Mouse (Mus musculus): ENCODE measurements around the gene Ube2o. TPM values are rescaled to one million over a fixed set of nuclear protein-coding genes. Genes with fewer than 3 reads are reported as not detected.

The Ube2o gene
- polyA plus RNA-seq (2011; ENCODE audit: insufficient read depth, insufficient read length, low read depth, missing spikeins) = 36.1 and 43.6 TPM in 2 replicates

DNA sequence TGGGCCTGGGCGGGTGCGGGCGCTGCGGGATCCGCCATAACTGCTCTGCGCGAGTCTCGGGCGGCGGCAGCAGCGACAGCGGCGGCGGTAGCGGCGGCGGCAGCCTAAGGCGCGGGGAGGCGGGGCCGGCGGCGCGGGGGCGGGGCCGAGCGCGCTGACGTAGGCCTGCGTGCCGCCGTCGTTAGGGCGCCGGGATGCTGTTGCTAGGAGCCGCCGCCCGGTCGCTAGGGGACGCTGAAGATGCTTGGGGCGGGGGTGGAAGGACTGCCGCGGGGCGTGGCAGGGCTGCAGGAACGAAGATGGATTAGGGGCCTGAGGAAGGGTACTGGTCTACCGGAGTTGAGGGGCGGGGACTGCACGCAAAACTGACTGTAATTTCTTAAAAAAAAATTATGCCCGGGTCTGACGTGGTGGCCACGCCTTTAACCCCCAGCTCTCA is at the start of gene Ube2o:
Ube2o (minus strand) TSS at position 72 of the 439 bp plus-strand sequence.
- no peaks in the 10 kb centered on the region for H3K36me3 ChIP-seq (ENCODE audit: control insufficient read depth, insufficient read depth, low read length, poor library complexity, severe bottlenecking)
- H3K4me3 ChIP-seq (ENCODE audit: low read depth, low read length) = peak within 1 kb of the TSS; percentile 99
- peaks cover 3% of the 10 kb centered on the region for H3K4me1 ChIP-seq (ENCODE audit: control insufficient read depth, insufficient read depth, low read length)
- H3K9me3 ChIP-seq (replicated peaks; ENCODE audit: control insufficient read depth, insufficient read depth, low read length, poor library complexity, severe bottlenecking) = no peaks in the 10 kb centered on the region
- H3K27ac ChIP-seq (ENCODE audit: insufficient read depth, low read length) = no peak within 1 kb of the TSS
- peak within 1 kb of the TSS; percentile 91 for H3K9ac ChIP-seq (ENCODE audit: low read depth, poor library complexity, severe bottlenecking)
- TF ChIP-seq CTCF (IDR thresholded peaks at IDR 0.05; ENCODE audit: low read depth, low read length) (peak; percentile 31), POLR2A (IDR thresholded peaks at IDR 0.05; ENCODE audit: insufficient read depth, low read length) (no peak)
- no peaks in the 10 kb centered on the region for H3K27me3 ChIP-seq (ENCODE audit: control insufficient read depth, insufficient read depth, low read length, poor library complexity, severe bottlenecking)

DNA sequence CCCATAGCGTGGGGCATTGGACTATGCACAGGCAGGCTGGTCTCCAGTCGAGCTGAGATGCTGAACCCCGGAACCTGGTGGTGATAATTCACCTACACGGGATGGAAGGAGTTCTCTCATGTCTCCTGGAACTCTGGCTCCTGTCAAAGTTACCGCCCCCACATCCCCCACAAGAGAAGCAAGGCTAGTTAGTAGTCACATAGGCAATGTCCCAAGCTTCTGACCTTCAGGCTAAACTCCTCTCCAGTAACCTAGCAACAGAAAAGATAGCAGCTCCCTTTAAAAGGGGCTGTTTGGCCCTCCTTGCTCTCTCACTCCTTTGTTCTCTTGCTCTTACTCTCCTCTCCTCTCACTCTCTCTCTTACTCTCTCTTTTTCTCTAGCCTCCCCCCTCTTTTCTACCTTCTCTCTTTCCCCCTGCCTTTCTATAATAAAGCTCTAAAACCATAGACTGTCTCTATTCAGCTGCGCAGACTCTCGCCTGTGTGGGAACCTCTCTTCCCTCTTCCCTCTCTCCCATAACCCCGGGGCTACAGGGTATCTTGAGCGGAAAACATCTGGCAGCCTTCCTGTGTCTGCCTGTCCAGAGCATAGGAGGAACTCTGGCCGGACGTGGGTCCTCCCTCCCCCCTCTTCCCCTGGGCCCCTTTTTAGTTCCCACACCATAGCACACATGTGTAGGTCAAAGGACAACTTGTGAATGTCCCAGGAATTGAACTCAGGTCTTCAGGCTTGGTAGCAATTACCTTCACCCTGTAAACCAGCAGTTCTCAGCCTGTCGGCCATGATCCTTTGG is 49.1 kb upstream of the Ube2o start:
- H3K9me3 ChIP-seq (replicated peaks; ENCODE audit: control insufficient read depth, insufficient read depth, low read length, poor library complexity, severe bottlenecking) = no peaks in the 10 kb centered on the region
- H3K27ac ChIP-seq (ENCODE audit: insufficient read depth, low read length) = no peak overlapping the region
- no peak overlapping the region for H3K4me3 ChIP-seq (ENCODE audit: low read depth, low read length)
- H3K27me3 ChIP-seq (ENCODE audit: control insufficient read depth, insufficient read depth, low read length, poor library complexity, severe bottlenecking) = no peaks in the 10 kb centered on the region
- TF ChIP-seq POLR2A (IDR thresholded peaks at IDR 0.05; ENCODE audit: insufficient read depth, low read length) (no peak), EP300 (IDR thresholded peaks at IDR 0.05; ENCODE audit: insufficient read depth, low read depth, low read length) (no peak), CTCF (IDR thresholded peaks at IDR 0.05; ENCODE audit: low read depth, low read length) (no peak)
- no peak overlapping the region for H3K9ac ChIP-seq (ENCODE audit: low read depth, poor library complexity, severe bottlenecking)
- peaks cover 4% of the 10 kb centered on the region for H3K4me1 ChIP-seq (ENCODE audit: control insufficient read depth, insufficient read depth, low read length)
- H3K36me3 ChIP-seq (ENCODE audit: control insufficient read depth, insufficient read depth, low read length, poor library complexity, severe bottlenecking) = no peaks in the 10 kb centered on the region

DNA sequence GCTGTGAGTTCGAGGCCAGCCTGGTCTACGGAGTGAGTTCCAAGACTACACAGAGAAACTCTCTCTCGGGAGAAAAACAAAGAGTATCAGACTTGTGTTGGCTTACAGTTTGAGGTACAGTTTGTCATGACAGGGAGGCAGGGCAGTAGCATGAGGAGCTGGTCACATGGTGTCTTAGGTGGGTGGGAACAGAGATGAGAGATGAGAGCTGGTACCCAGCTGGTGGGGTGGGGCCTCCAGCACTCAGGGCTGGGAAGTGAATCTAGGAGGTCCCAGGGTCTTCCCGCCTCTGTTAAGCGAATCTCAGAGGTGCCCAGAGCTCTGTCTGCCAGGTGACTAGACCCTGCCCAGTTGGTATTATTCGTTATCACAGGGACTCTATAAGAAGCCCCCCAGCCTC is 48.2 kb upstream of the Ube2o start:
- Histone ChIP-seq H3K36me3 (ENCODE audit: control insufficient read depth, insufficient read depth, low read length, poor library complexity, severe bottlenecking) (no peaks in the 10 kb centered on the region), H3K9me3 (replicated peaks; ENCODE audit: control insufficient read depth, insufficient read depth, low read length, poor library complexity, severe bottlenecking) (no peaks in the 10 kb centered on the region), H3K27me3 (ENCODE audit: control insufficient read depth, insufficient read depth, low read length, poor library complexity, severe bottlenecking) (no peaks in the 10 kb centered on the region), H3K9ac (ENCODE audit: low read depth, poor library complexity, severe bottlenecking) (no peak overlapping the region), H3K27ac (ENCODE audit: insufficient read depth, low read length) (no peak overlapping the region), H3K4me1 (ENCODE audit: control insufficient read depth, insufficient read depth, low read length) (peaks cover 5% of the 10 kb centered on the region), H3K4me3 (ENCODE audit: low read depth, low read length) (no peak overlapping the region)
- TF ChIP-seq CTCF (IDR thresholded peaks at IDR 0.05; ENCODE audit: low read depth, low read length) (no peak), EP300 (IDR thresholded peaks at IDR 0.05; ENCODE audit: insufficient read depth, low read depth, low read length) (no peak), POLR2A (IDR thresholded peaks at IDR 0.05; ENCODE audit: insufficient read depth, low read length) (no peak)

DNA sequence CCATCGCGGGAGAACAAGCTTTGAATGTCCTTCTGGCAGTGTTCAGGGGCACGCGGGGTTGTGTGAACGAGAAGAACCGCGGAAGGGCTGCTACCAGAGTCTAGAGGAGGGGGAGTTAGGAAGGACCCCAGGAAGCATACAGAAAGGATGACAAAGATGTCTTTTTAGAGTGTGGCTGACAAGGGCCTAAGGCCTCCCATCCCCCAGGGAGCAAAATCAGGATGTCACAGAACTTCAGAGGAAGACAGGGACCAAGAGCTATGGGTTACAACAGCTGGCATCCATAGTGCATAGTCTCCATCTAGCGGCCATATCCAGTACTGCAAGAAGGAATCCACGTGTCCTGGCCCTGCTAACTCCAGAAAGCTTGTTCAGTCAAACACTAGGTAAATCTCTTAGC is 47.5 kb upstream of the Ube2o start:
- Histone ChIP-seq H3K9ac (ENCODE audit: low read depth, poor library complexity, severe bottlenecking) (no peak overlapping the region), H3K27ac (ENCODE audit: insufficient read depth, low read length) (no peak overlapping the region)
- peak; percentile 69 for TF ChIP-seq CTCF (IDR thresholded peaks at IDR 0.05; ENCODE audit: low read depth, low read length)
- no peak for TF ChIP-seq POLR2A (IDR thresholded peaks at IDR 0.05; ENCODE audit: insufficient read depth, low read length)

DNA sequence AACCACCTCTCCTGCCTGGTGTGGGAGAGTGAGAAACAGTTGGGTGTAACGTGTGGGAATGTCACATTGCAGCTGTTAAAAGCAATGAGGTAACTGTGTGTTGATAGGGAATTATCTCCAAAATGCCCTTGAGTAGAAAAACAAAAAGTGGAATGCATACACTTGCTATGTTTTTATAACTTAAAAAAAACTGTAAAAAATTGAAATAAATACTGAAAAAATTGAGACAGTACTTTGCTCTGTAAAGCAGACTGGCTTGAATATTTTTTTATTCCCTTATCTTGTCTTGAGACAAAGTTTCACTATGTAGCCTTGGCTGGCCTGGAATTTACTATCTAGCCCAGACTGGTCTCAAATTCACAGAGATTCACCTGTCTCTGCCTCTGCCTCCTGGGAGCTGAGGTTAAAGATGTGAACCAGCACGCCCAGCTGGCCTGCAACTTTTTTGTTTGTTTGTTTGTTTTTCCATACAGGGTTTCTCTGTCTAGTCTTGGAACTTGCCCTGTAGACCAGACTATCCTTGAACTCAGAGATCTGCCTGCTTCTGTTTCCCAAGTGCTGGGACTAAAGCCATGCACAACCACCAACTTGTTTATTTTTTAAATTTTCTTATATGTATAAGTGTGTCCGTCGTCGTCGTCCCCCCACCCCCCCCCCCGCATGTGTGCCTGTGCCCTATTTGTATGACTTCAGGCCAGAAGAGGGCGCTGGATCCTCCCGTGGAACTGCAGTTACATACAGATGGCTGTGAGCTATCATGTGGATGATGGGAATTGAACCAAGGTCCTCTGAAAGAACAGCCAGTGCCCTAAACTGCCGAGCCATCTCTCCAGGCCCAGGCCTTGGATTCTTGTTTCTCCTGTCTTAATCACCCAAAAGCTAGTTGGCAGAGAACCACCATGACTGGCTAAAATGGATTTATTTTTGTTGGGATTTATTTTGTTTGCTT is 46.1 kb upstream of the Ube2o start:
- Histone ChIP-seq H3K9ac (ENCODE audit: low read depth, poor library complexity, severe bottlenecking) (no peak overlapping the region), H3K4me3 (ENCODE audit: low read depth, low read length) (no peak overlapping the region), H3K36me3 (ENCODE audit: control insufficient read depth, insufficient read depth, low read length, poor library complexity, severe bottlenecking) (no peaks in the 10 kb centered on the region), H3K27me3 (ENCODE audit: control insufficient read depth, insufficient read depth, low read length, poor library complexity, severe bottlenecking) (no peaks in the 10 kb centered on the region), H3K9me3 (replicated peaks; ENCODE audit: control insufficient read depth, insufficient read depth, low read length, poor library complexity, severe bottlenecking) (no peaks in the 10 kb centered on the region), H3K27ac (ENCODE audit: insufficient read depth, low read length) (no peak overlapping the region), H3K4me1 (ENCODE audit: control insufficient read depth, insufficient read depth, low read length) (peaks cover 7% of the 10 kb centered on the region)
- TF ChIP-seq EP300 (IDR thresholded peaks at IDR 0.05; ENCODE audit: insufficient read depth, low read depth, low read length) (no peak), CTCF (IDR thresholded peaks at IDR 0.05; ENCODE audit: low read depth, low read length) (peak; percentile 39), POLR2A (IDR thresholded peaks at IDR 0.05; ENCODE audit: insufficient read depth, low read length) (no peak)

More for the DNA sequence above, 47.5 kb upstream of the Ube2o start:
- Histone ChIP-seq H3K9me3 (replicated peaks; ENCODE audit: control insufficient read depth, insufficient read depth, low read length, poor library complexity, severe bottlenecking) (no peaks in the 10 kb centered on the region), H3K4me1 (ENCODE audit: control insufficient read depth, insufficient read depth, low read length) (peaks cover 7% of the 10 kb centered on the region), H3K4me3 (ENCODE audit: low read depth, low read length) (no peak overlapping the region), H3K27me3 (ENCODE audit: control insufficient read depth, insufficient read depth, low read length, poor library complexity, severe bottlenecking) (no peaks in the 10 kb centered on the region), H3K36me3 (ENCODE audit: control insufficient read depth, insufficient read depth, low read length, poor library complexity, severe bottlenecking) (no peaks in the 10 kb centered on the region)

All from ES-Bruce4 (cell line).